Mouse (Mus musculus) CH12.LX (cell line): ENCODE data around the gene Fmo1.

Experiments
- CTCF ChIP-seq, 2 experiments: IDR thresholded peaks in 1 of 2; conservative IDR thresholded peaks in 1 of 2; 2 replicates each; pipeline ENCODE4 v1.5.1; 2011 to 2012; ENCODE audit warnings: low read depth in 2 of 2, low read length in 2 of 2, improper control_type of control experiment in 1 of 2, inconsistent platforms in 1 of 2, mild to moderate bottlenecking in 1 of 2, moderate library complexity in 1 of 2
- POLR2A ChIP-seq: IDR thresholded peaks from 2 replicates; pipeline ENCODE4 v1.6.1; 2011; ENCODE audit warnings: low read depth, mild to moderate bottlenecking, improper control_type of control experiment, low read length

GRCm38 (mm10) chr1:162858748-162859130, 7.7 kb downstream of the Fmo1 start:
- TF ChIP-seq CTCF (conservative IDR thresholded peaks at IDR 0.05 in 1 of 2, IDR thresholded peaks at IDR 0.05 in 1 of 2; ENCODE audit: low read depth in 2 of 2, low read length in 2 of 2) (no peak), POLR2A (no peak)
